Mouse (Mus musculus) adrenal gland, postnatal 4 days (tissue): Measurements from ENCODE around the gene 3110082J24Rik. TPM values are rescaled to one million over a fixed set of nuclear protein-coding genes. Genes with fewer than 3 reads are reported as not detected.
A peak's percentile ranks its signal among the peaks of the same experiment; 100 is the strongest.

Experiments
- DNase-seq, 2 experiments: peaks; one replicate each; pipeline ENCODE4 v3.0.0; 2021 to 2022; ENCODE audit warnings: low spot score in 2 of 2, mixed read lengths in 2 of 2
- total RNA-seq, 2 experiments: library from RNA; stranded (reverse); gene quantifications; 2 replicates each; pipeline ENCODE4 v1.2.3; 2021

The 3110082J24Rik gene
- total RNA-seq, 2 experiments from 2014 or later, result not detected

- DNase-seq, result no peak
These were observed 12.1 kb upstream of the 3110082J24Rik start for GRCm38 (mm10) chr5:30118018-30118417.

- no peak for DNase-seq
These were observed 9.8 kb upstream of the 3110082J24Rik start for GRCm38 (mm10) chr5:30115718-30116117.

GRCm38 (mm10) chr5:30114761-30115140 is 8.9 kb upstream of the 3110082J24Rik start:
- DNase-seq, result no peak

GRCm38 (mm10) chr5:30113881-30114760 is 8.2 kb upstream of the 3110082J24Rik start:
- DNase-seq, result peak; percentile 41 to 54

GRCm38 (mm10) chr5:30112533-30113068 is 6.7 kb upstream of the 3110082J24Rik start:
- DNase-seq, result no peak

- DNase-seq, result no peak
These were observed 5.9 kb upstream of the 3110082J24Rik start for GRCm38 (mm10) chr5:30111771-30112170.

GRCm38 (mm10) chr5:30111126-30111525 is 5.2 kb upstream of the 3110082J24Rik start:
- no peak for DNase-seq

GRCm38 (mm10) chr5:30110371-30111060 is 4.6 kb upstream of the 3110082J24Rik start:
- DNase-seq, result no peak

- no peak for DNase-seq
These were observed 4.0 kb upstream of the 3110082J24Rik start for GRCm38 (mm10) chr5:30109899-30110298.

GRCm38 (mm10) chr5:30108233-30108632 is 2.3 kb upstream of the 3110082J24Rik start:
- DNase-seq, result no peak

- DNase-seq, result no peak
These were observed 1.7 kb upstream of the 3110082J24Rik start for GRCm38 (mm10) chr5:30107611-30108041.

- no peak for DNase-seq
These were observed 1.3 kb upstream of the 3110082J24Rik start for GRCm38 (mm10) chr5:30107186-30107585.

GRCm38 (mm10) chr5:30106756-30107155 is 870 bp upstream of the 3110082J24Rik start:
- DNase-seq, result no peak

GRCm38 (mm10) chr5:30104841-30105667 is 832 bp downstream of the 3110082J24Rik start, which contains the start of gene Garem2:
Gene Garem2 (plus strand): TSS chr5:30105161.
- DNase-seq, result peak in 1 of 2 experiments; percentile 3

- DNase-seq, result peak in 1 of 2 experiments; percentile 4
These were observed 1.5 kb downstream of the 3110082J24Rik start for GRCm38 (mm10) chr5:30104339-30104738.

- DNase-seq, result no peak
These were observed 2.5 kb downstream of the 3110082J24Rik start for GRCm38 (mm10) chr5:30103340-30103739.

GRCm38 (mm10) chr5:30098260-30098659 is 7.6 kb downstream of the 3110082J24Rik start:
- DNase-seq, result no peak

GRCm38 (mm10) chr5:30095731-30096130 is 10.2 kb downstream of the 3110082J24Rik start:
- DNase-seq, result no peak

- DNase-seq, result no peak
These were observed 11.5 kb downstream of the 3110082J24Rik start for GRCm38 (mm10) chr5:30094399-30094798.

GRCm38 (mm10) chr5:30092701-30093100 is 13.2 kb downstream of the 3110082J24Rik start:
- DNase-seq, result no peak
